Comparison of ENCODE assay signal across 8 mouse cellular contexts in genomic region chr17:35590410-35591218, GRCm38 (mm10). TPM values are rescaled to one million over a fixed set of nuclear protein-coding genes. Genes with fewer than 3 reads are reported as not detected.
A peak's percentile ranks its signal among the peaks of the same experiment; 100 is the strongest.
DNase-seq lines count a peak whose midpoint lies in the region; ATAC-seq and TF ChIP-seq lines count a peak whose summit lies in the region.

No protein-coding gene starts in this region.

- H3K36me3 ChIP-seq in C2C12 (ENCODE audit: control insufficient read depth, insufficient read depth): no peaks in the 10 kb centered on the region
- H3K36me3 ChIP-seq in embryonic facial prominence, embryonic 12.5 days: no peaks in the 10 kb centered on the region
- H3K36me3 ChIP-seq in kidney, embryonic 16.5 days (ENCODE audit: insufficient read depth, low read length): no peaks in the 10 kb centered on the region
- H3K36me3 ChIP-seq in liver, adult 2 months (ENCODE audit: control insufficient read depth, insufficient read depth, low read length): no peaks in the 10 kb centered on the region
- H3K36me3 ChIP-seq in stomach, embryonic 16.5 days (ENCODE audit: control insufficient read depth, insufficient read depth, low read length): no peaks in the 10 kb centered on the region

- TF ChIP-seq CTCF in C2C12 (IDR thresholded peaks at IDR 0.05; ENCODE audit: control insufficient read depth, insufficient read depth, insufficient read length): peak; percentile 46
- peak; percentile 83 for TF ChIP-seq CTCF in liver, adult 2 months (IDR thresholded peaks at IDR 0.05; ENCODE audit: low read depth, low read length)

- no peak overlapping the region for H3K27ac ChIP-seq in embryonic facial prominence, embryonic 12.5 days
- no peak overlapping the region for H3K27ac ChIP-seq in kidney, embryonic 16.5 days (ENCODE audit: low read length)
- no peak overlapping the region for H3K27ac ChIP-seq in liver, adult 2 months (replicated peaks; ENCODE audit: insufficient read depth, low read depth, low read length)
- peak overlapping the region; percentile 83 for H3K27ac ChIP-seq in stomach, embryonic 16.5 days (ENCODE audit: low read length)

- H3ac ChIP-seq in C2C12 (ENCODE audit: control insufficient read depth, insufficient read length, low read depth): no peak overlapping the region

- 53% methylated on average over 21 of the region's 21 CpGs for WGBS in embryonic facial prominence, embryonic 12.5 days
- 30% methylated on average over 21 of the region's 21 CpGs for WGBS in kidney, embryonic 16.5 days
- WGBS in liver, adult 2 months: 47% methylated on average over 21 of the region's 21 CpGs
- 38% methylated on average over 21 of the region's 21 CpGs for WGBS in stomach, embryonic 16.5 days

- no peak overlapping the region for H3K4me3 ChIP-seq in C2C12 (ENCODE audit: insufficient read depth, poor library complexity, severe bottlenecking)
- H3K4me3 ChIP-seq in embryonic facial prominence, embryonic 12.5 days: no peak overlapping the region
- no peak overlapping the region for H3K4me3 ChIP-seq in kidney, embryonic 16.5 days (ENCODE audit: low read length)
- no peak overlapping the region for H3K4me3 ChIP-seq in liver, adult 2 months (ENCODE audit: insufficient read depth, low read depth, low read length)
- H3K4me3 ChIP-seq in stomach, embryonic 16.5 days (replicated peaks; ENCODE audit: low read length): 0 out of 2 replicates have a peak overlapping the region, but pooled peaks have one; percentile 7

- no peak overlapping the region for H3K9ac ChIP-seq in embryonic facial prominence, embryonic 12.5 days
- H3K9ac ChIP-seq in kidney, embryonic 16.5 days (replicated peaks; ENCODE audit: low read length): no peak overlapping the region
- no peak overlapping the region for H3K9ac ChIP-seq in liver, adult 2 months (ENCODE audit: low read depth, low read length)
- H3K9ac ChIP-seq in stomach, embryonic 16.5 days (ENCODE audit: low read length): 0 out of 2 replicates have a peak overlapping the region, but pooled peaks have one; percentile 28

- H3K4me1 ChIP-seq in embryonic facial prominence, embryonic 12.5 days: no peaks in the 10 kb centered on the region
- peaks cover 5% of the 10 kb centered on the region; the same call in 1 of the 2 replicates for H3K4me1 ChIP-seq in kidney, embryonic 16.5 days (ENCODE audit: insufficient read depth, low read length)
- H3K4me1 ChIP-seq in liver, adult 2 months (ENCODE audit: control insufficient read depth, insufficient read depth, low read length): no peaks in the 10 kb centered on the region
- H3K4me1 ChIP-seq in stomach, embryonic 16.5 days (ENCODE audit: control insufficient read depth, insufficient read depth, low read length): no peaks in the 10 kb centered on the region

- DNase-seq in adrenal gland, postnatal 36 days: peak; percentile 76 to 85
- DNase-seq in heart, adult 8-10 months (ENCODE audit: low spot score): peak; percentile 51
- peak; percentile 35 for DNase-seq in liver, adult 2 months (ENCODE audit: extremely low read depth, low read depth, low spot score)
- peak; percentile 82 for DNase-seq in neural tube, embryonic 10.5 days (ENCODE audit: extremely low spot score, low spot score)

- ATAC-seq in embryonic facial prominence, embryonic 12.5 days (ENCODE audit: insufficient number of reproducible peaks, insufficient read depth, low FRiP score, low TSS enrichment): 0 out of 2 replicates have a peak, but pooled peaks have one; percentile 10
- peak; percentile 70 for ATAC-seq in kidney, embryonic 16.5 days (ENCODE audit: low FRiP score, low TSS enrichment)
- ATAC-seq in stomach, embryonic 16.5 days (ENCODE audit: insufficient read depth, low FRiP score): peak; percentile 84

- H3K4me2 ChIP-seq in embryonic facial prominence, embryonic 12.5 days (replicated peaks): no peak overlapping the region
- H3K4me2 ChIP-seq in kidney, embryonic 16.5 days (replicated peaks; ENCODE audit: low read depth, low read length): peak overlapping the region; percentile 30
- H3K4me2 ChIP-seq in stomach, embryonic 16.5 days (ENCODE audit: low read depth, low read length): peak overlapping the region; percentile 22; the same call in 1 of the 2 replicates

- H3K79me2 ChIP-seq in C2C12 (ENCODE audit: control insufficient read depth, insufficient read depth): no peaks in the 10 kb centered on the region
- H3K79me2 ChIP-seq in liver, adult 2 months (ENCODE audit: control insufficient read depth, insufficient read depth, low read length): no peaks in the 10 kb centered on the region

- no peak for TF ChIP-seq POLR2A in liver, adult 2 months (IDR thresholded peaks at IDR 0.05; ENCODE audit: extremely low read depth, insufficient read depth, low read length)

- no peaks in the 10 kb centered on the region for H3K27me3 ChIP-seq in C2C12 (ENCODE audit: control insufficient read depth, insufficient read depth, insufficient read length)
- H3K27me3 ChIP-seq in embryonic facial prominence, embryonic 12.5 days: no peaks in the 10 kb centered on the region
- no peaks in the 10 kb centered on the region for H3K27me3 ChIP-seq in kidney, embryonic 16.5 days (ENCODE audit: insufficient read depth, low read length)
- H3K27me3 ChIP-seq in liver, adult 2 months (ENCODE audit: control insufficient read depth, insufficient read depth, low read length): no peaks in the 10 kb centered on the region
- H3K27me3 ChIP-seq in stomach, embryonic 16.5 days (ENCODE audit: control insufficient read depth, insufficient read depth, low read length): no peaks in the 10 kb centered on the region

- H3K79me3 ChIP-seq in C2C12 (ENCODE audit: low read depth): no peaks in the 10 kb centered on the region

- H3K9me3 ChIP-seq in embryonic facial prominence, embryonic 12.5 days: no peaks in the 10 kb centered on the region
- no peaks in the 10 kb centered on the region; the same call in 1 of the 2 replicates for H3K9me3 ChIP-seq in kidney, embryonic 16.5 days (ENCODE audit: low read length)
- no peaks in the 10 kb centered on the region for H3K9me3 ChIP-seq in stomach, embryonic 16.5 days (replicated peaks; ENCODE audit: control insufficient read depth, low read length)

TF ChIP-seq in C2C12, 6 proteins besides CTCF, POLR2A, EP300 and RAD21:
- TF ChIP-seq CEBPB (IDR thresholded peaks at IDR 0.05; ENCODE audit: low read depth) (peak; percentile 5), MYOG (IDR thresholded peaks at IDR 0.05; ENCODE audit: control insufficient read depth, extremely low read depth, insufficient read length) (no peak), USF1 (IDR thresholded peaks at IDR 0.05; ENCODE audit: low read depth) (no peak), FOSL1 (IDR thresholded peaks at IDR 0.05; ENCODE audit: insufficient read depth, low read length, poor library complexity, severe bottlenecking) (peak; percentile 82)

RNA-seq across cellular contexts. Expression of gene Sfta2, which starts 10.7 kb away (rescaled TPM):
- not detected for polyA plus RNA-seq in C2C12 (2012; fragmentation: generic; extraction: Trizol)
- total RNA-seq in adrenal gland, postnatal 36 days (2021): not detected
- polyA plus RNA-seq in embryonic facial prominence, embryonic 12.5 days (2016; fragmentation: Nextera tagmentation; extraction: Ambion mirVana): not detected in 2 replicates
- not detected for total RNA-seq in heart, adult 8-10 months (2022)
- polyA plus RNA-seq in kidney, embryonic 16.5 days (2015; fragmentation: Nextera tagmentation; extraction: Ambion mirVana): 1.8 and 7.3 TPM in 2 replicates
- not detected in 2 replicates for total RNA-seq in liver, adult 2 months (2014; rRNA removed)
- not detected in 2 replicates for polyA plus RNA-seq in liver, adult 2 months (2012; rRNA removed)
- polyA plus RNA-seq in stomach, embryonic 16.5 days (2015; fragmentation: Nextera tagmentation; extraction: Ambion mirVana): 10.2 and 14.0 TPM in 2 replicates

RNA-seq across cellular contexts. Expression of gene 2300002M23Rik, which starts 23.4 kb away (rescaled TPM):
- not detected for polyA plus RNA-seq in C2C12 (2012; fragmentation: generic; extraction: Trizol)
- not detected for total RNA-seq in adrenal gland, postnatal 36 days (2021)
- polyA plus RNA-seq in embryonic facial prominence, embryonic 12.5 days (2016; fragmentation: Nextera tagmentation; extraction: Ambion mirVana): not detected in 2 replicates
- not detected for total RNA-seq in heart, adult 8-10 months (2022)
- not detected in 2 replicates for polyA plus RNA-seq in kidney, embryonic 16.5 days (2015; fragmentation: Nextera tagmentation; extraction: Ambion mirVana)
- total RNA-seq in liver, adult 2 months (2014; rRNA removed): not detected in 2 replicates
- polyA plus RNA-seq in liver, adult 2 months (2012; rRNA removed): not detected in 2 replicates
- 115 and 211 TPM in 2 replicates for polyA plus RNA-seq in stomach, embryonic 16.5 days (2015; fragmentation: Nextera tagmentation; extraction: Ambion mirVana)

RNA-seq across cellular contexts. Expression of gene Gm9573, which starts 35.8 kb away (rescaled TPM):
- polyA plus RNA-seq in C2C12 (2012; fragmentation: generic; extraction: Trizol): not detected
- total RNA-seq in adrenal gland, postnatal 36 days (2021): not detected
- polyA plus RNA-seq in embryonic facial prominence, embryonic 12.5 days (2016; fragmentation: Nextera tagmentation; extraction: Ambion mirVana): not detected in 2 replicates
- total RNA-seq in heart, adult 8-10 months (2022): not detected
- not detected in 2 replicates for polyA plus RNA-seq in kidney, embryonic 16.5 days (2015; fragmentation: Nextera tagmentation; extraction: Ambion mirVana)
- total RNA-seq in liver, adult 2 months (2014; rRNA removed): not detected in 2 replicates
- not detected in 2 replicates for polyA plus RNA-seq in liver, adult 2 months (2012; rRNA removed)
- 2.9 and 4.5 TPM in 2 replicates for polyA plus RNA-seq in stomach, embryonic 16.5 days (2015; fragmentation: Nextera tagmentation; extraction: Ambion mirVana)

RNA-seq across cellular contexts. Expression of gene Cdsn, which starts 38.7 kb away (rescaled TPM):
- polyA plus RNA-seq in C2C12 (2012; fragmentation: generic; extraction: Trizol): 2.0 TPM
- total RNA-seq in adrenal gland, postnatal 36 days (2021): 1 to 10 TPM in 1 of 2 experiments, under 1 TPM in 1; 0.56 to 1.4 TPM
- polyA plus RNA-seq in embryonic facial prominence, embryonic 12.5 days (2016; fragmentation: Nextera tagmentation; extraction: Ambion mirVana): 0.08 TPM in 2 replicates
- under 1 TPM; 0.14 to 0.37 (median 0.27) TPM for total RNA-seq in heart, adult 8-10 months (2022)
- 0.20 TPM in 1 of 2 replicates, not detected in the other for polyA plus RNA-seq in kidney, embryonic 16.5 days (2015; fragmentation: Nextera tagmentation; extraction: Ambion mirVana)
- not detected in 2 replicates for total RNA-seq in liver, adult 2 months (2014; rRNA removed)
- polyA plus RNA-seq in liver, adult 2 months (2012; rRNA removed): not detected in 2 replicates
- 7.7 and 24.9 TPM in 2 replicates for polyA plus RNA-seq in stomach, embryonic 16.5 days (2015; fragmentation: Nextera tagmentation; extraction: Ambion mirVana)

RNA-seq across cellular contexts. Expression of gene Mucl3, which starts 52.9 kb away (rescaled TPM):
- 0.05 TPM for polyA plus RNA-seq in C2C12 (2012; fragmentation: generic; extraction: Trizol)
- total RNA-seq in adrenal gland, postnatal 36 days (2021): not detected
- 0.08 and 0.11 TPM in 2 replicates for polyA plus RNA-seq in embryonic facial prominence, embryonic 12.5 days (2016; fragmentation: Nextera tagmentation; extraction: Ambion mirVana)
- total RNA-seq in heart, adult 8-10 months (2022): not detected
- 0.17 and 0.23 TPM in 2 replicates for polyA plus RNA-seq in kidney, embryonic 16.5 days (2015; fragmentation: Nextera tagmentation; extraction: Ambion mirVana)
- total RNA-seq in liver, adult 2 months (2014; rRNA removed): not detected in 2 replicates
- not detected in 2 replicates for polyA plus RNA-seq in liver, adult 2 months (2012; rRNA removed)
- 71.0 and 145 TPM in 2 replicates for polyA plus RNA-seq in stomach, embryonic 16.5 days (2015; fragmentation: Nextera tagmentation; extraction: Ambion mirVana)

Comparison
In these comparisons a context has a peak if more than half of its experiments do, and no peak if none do; other contexts are left out.
1. ATAC-seq: peak in every context shown above with its lines; median percentile 84 in stomach, embryonic 16.5 days; 70 in kidney, embryonic 16.5 days; 10 in embryonic facial prominence, embryonic 12.5 days.
2. RNA of gene 2300002M23Rik, which starts 23.4 kb away (polyA plus RNA-seq): 115 to 211 TPM in stomach, embryonic 16.5 days; not detected in embryonic facial prominence, embryonic 12.5 days, not detected in kidney, embryonic 16.5 days, not detected in C2C12 (single experiment) and not detected in liver, adult 2 months; every median in the first group is over 100 times any median in the second.
3. Peak in every context shown above with its lines, with median percentiles within 50 percentile points of each other: DNase-seq.